Mouse (Mus musculus): ENCODE measurements around the gene 5730409E04Rik. TPM values are rescaled to one million over a fixed set of nuclear protein-coding genes. Genes with fewer than 3 reads are reported as not detected.

Gene 5730409E04Rik
- total and polyA plus RNA-seq, 3 experiments, result 4.1 to 8.1 (median 5.8) TPM

DNA sequence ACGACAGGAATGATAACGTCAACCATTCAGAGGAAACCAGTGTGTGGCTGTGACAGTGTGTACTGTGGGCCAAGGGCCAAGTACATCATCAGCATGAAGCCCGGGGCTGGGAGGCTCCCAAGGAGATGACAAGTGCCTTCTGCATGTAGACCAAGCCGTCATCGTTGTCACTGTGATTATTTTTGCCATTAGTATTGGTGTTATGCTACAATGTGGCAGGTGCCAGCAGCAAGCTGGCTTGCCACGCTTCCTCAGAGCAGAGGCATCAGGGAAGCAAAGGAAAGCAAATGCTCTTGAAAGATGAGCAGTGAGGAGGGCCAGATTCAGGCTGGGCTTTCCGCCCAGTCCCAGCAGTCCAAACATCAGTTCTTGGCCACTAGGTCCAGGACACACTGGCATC lies 51.6 kb downstream of the 5730409E04Rik start:
- Histone ChIP-seq H3K27ac (ENCODE audit: insufficient read depth, low read depth) (no peak overlapping the region), H3K79me2 (replicated peaks; ENCODE audit: control insufficient read depth, extremely low read depth, insufficient read depth, poor library complexity, severe bottlenecking) (no peaks in the 10 kb centered on the region), H3K36me3 (replicated peaks in 1 of 2; ENCODE audit: control insufficient read depth in 1 of 2, insufficient read depth in 1 of 2, low read length in 1 of 2) (no peaks in the 10 kb centered on the region), H3K27me3 (replicated peaks) (peaks cover 6% of the 10 kb centered on the region), H3K9me3 (replicated peaks; ENCODE audit: low read length) (no peaks in the 10 kb centered on the region), H3K4me3 (replicated peaks in 1 of 3; ENCODE audit: low read depth in 2 of 3, low read length in 2 of 3, poor library complexity in 1 of 3) (no peak overlapping the region), H3K4me1 (ENCODE audit: control insufficient read depth in 1 of 2, insufficient read depth in 2 of 2) (no peaks in the 10 kb centered on the region), H3K9ac (ENCODE audit: insufficient read depth, low read depth) (no peak overlapping the region), H3K4me2 (ENCODE audit: insufficient read depth, low read depth, poor library complexity, severe bottlenecking) (no peak overlapping the region)
- DNase-seq (ENCODE audit: extremely low read depth), result no peak
- dilution Hi-C loops (cut with MboI; ENCODE audit: extremely low pct_ligation_motif_present, extremely low pct_unique_long_range_greater_than_20kb, low sequenced_read_pairs), result no loop called here
- TF ChIP-seq ZKSCAN1 (IDR thresholded peaks at IDR 0.05; ENCODE audit: borderline replicate concordance, low read depth, low read length) (no peak), USF2 (conservative IDR thresholded peaks at IDR 0.05; ENCODE audit: low read depth, low read length) (no peak), IRF4 (IDR thresholded peaks at IDR 0.05; ENCODE audit: low read depth, low read length) (no peak), PAX5 (IDR thresholded peaks at IDR 0.05; ENCODE audit: low read length) (no peak), EP300 (IDR thresholded peaks at IDR 0.05; ENCODE audit: low read length) (no peak), CHD2 (IDR thresholded peaks at IDR 0.05; ENCODE audit: low read length) (no peak), MXI1 (IDR thresholded peaks at IDR 0.05; ENCODE audit: low read depth, low read length) (no peak), NRF1 (IDR thresholded peaks at IDR 0.05; ENCODE audit: low read depth, low read length) (no peak), RCOR1 (conservative IDR thresholded peaks at IDR 0.05; ENCODE audit: low read depth, low read length) (no peak), ZNF384 (IDR thresholded peaks at IDR 0.05; ENCODE audit: low read depth, low read length) (no peak), E2F4 (IDR thresholded peaks at IDR 0.05; ENCODE audit: insufficient replicate concordance, low read depth, low read length) (no peak), BHLHE40 (IDR thresholded peaks at IDR 0.05; ENCODE audit: low read depth, low read length) (no peak), KAT2A (IDR thresholded peaks at IDR 0.05; ENCODE audit: insufficient replicate concordance, low read length) (no peak), JUN (IDR thresholded peaks at IDR 0.05; ENCODE audit: insufficient read depth, low read depth, low read length) (no peak), SIN3A (IDR thresholded peaks at IDR 0.05; ENCODE audit: low read length) (no peak), JUND (conservative IDR thresholded peaks at IDR 0.05; ENCODE audit: low read depth, low read length) (no peak), ZMIZ1 (IDR thresholded peaks at IDR 0.05; ENCODE audit: low read depth, low read length) (no peak), CHD1 (IDR thresholded peaks at IDR 0.05; ENCODE audit: low read depth, low read length) (no peak), POLR2A (IDR thresholded peaks at IDR 0.05; ENCODE audit: low read depth, low read length) (no peak), USF1 (IDR thresholded peaks at IDR 0.05; ENCODE audit: low read depth, low read length) (no peak)
- in situ Hi-C loops (cut with MboI; ENCODE audit: low pct_ligation_motif_present, low pct_unique_long_range_greater_than_20kb, low sequenced_read_pairs), result no loop called here

Other genes with a start within 250 kb of the 5730409E04Rik start
- gene Ago3, start 180.3 kb upstream of the 5730409E04Rik start, total RNA-seq (2012; rRNA removed), result 6.7 and 6.9 TPM in 2 replicates
- 4.6 and 5.3 TPM in 2 replicates for gene Ago3, start 180.3 kb upstream of the 5730409E04Rik start, total RNA-seq (2014; rRNA removed)
- gene Ago3, start 180.3 kb upstream of the 5730409E04Rik start, polyA plus RNA-seq (2012; ENCODE audit: insufficient read length, low read depth), result 3.8 and 5.3 TPM in 2 replicates
- 10.8 and 10.9 TPM in 2 replicates for gene Ago1, start 141.2 kb upstream of the 5730409E04Rik start, total RNA-seq (2012; rRNA removed)
- gene Ago1, start 141.2 kb upstream of the 5730409E04Rik start, total RNA-seq (2014; rRNA removed), result 6.2 and 6.9 TPM in 2 replicates
- 23.1 and 29.0 TPM in 2 replicates for gene Ago1, start 141.2 kb upstream of the 5730409E04Rik start, polyA plus RNA-seq (2012; ENCODE audit: insufficient read length, low read depth)
- gene Ago4, start 76.3 kb upstream of the 5730409E04Rik start, total RNA-seq (2012; rRNA removed), result 1.3 and 2.6 TPM in 2 replicates
- 1.2 and 1.5 TPM in 2 replicates for gene Ago4, start 76.3 kb upstream of the 5730409E04Rik start, total RNA-seq (2014; rRNA removed)
- 1.3 TPM in 2 replicates for gene Ago4, start 76.3 kb upstream of the 5730409E04Rik start, polyA plus RNA-seq (2012; ENCODE audit: insufficient read length, low read depth)
- gene Clspn, start 52.9 kb upstream of the 5730409E04Rik start, total RNA-seq (2012; rRNA removed), result 34.9 and 49.4 TPM in 2 replicates
- 25.4 and 25.5 TPM in 2 replicates for gene Clspn, start 52.9 kb upstream of the 5730409E04Rik start, total RNA-seq (2014; rRNA removed)
- 90.0 and 103 TPM in 2 replicates for gene Clspn, start 52.9 kb upstream of the 5730409E04Rik start, polyA plus RNA-seq (2012; ENCODE audit: insufficient read length, low read depth)
- gene Psmb2, start 67.8 kb downstream of the 5730409E04Rik start, total RNA-seq (2012; rRNA removed), result 225 and 266 TPM in 2 replicates
- 391 and 447 TPM in 2 replicates for gene Psmb2, start 67.8 kb downstream of the 5730409E04Rik start, total RNA-seq (2014; rRNA removed)
- 356 and 395 TPM in 2 replicates for gene Psmb2, start 67.8 kb downstream of the 5730409E04Rik start, polyA plus RNA-seq (2012; ENCODE audit: insufficient read length, low read depth)
- not detected in 2 replicates for gene Tfap2e, start 126.4 kb downstream of the 5730409E04Rik start, total RNA-seq (2012; rRNA removed)
- gene Tfap2e, start 126.4 kb downstream of the 5730409E04Rik start, total RNA-seq (2014; rRNA removed), result not detected in 2 replicates
- not detected in 2 replicates for gene Tfap2e, start 126.4 kb downstream of the 5730409E04Rik start, polyA plus RNA-seq (2012; ENCODE audit: insufficient read length, low read depth)
- 30.6 and 37.1 TPM in 2 replicates for gene Ncdn, start 143.6 kb downstream of the 5730409E04Rik start, total RNA-seq (2012; rRNA removed)
- gene Ncdn, start 143.6 kb downstream of the 5730409E04Rik start, total RNA-seq (2014; rRNA removed), result 18.6 and 18.7 TPM in 2 replicates
- 36.3 and 41.2 TPM in 2 replicates for gene Ncdn, start 143.6 kb downstream of the 5730409E04Rik start, polyA plus RNA-seq (2012; ENCODE audit: insufficient read length, low read depth)
- 12.7 and 17.0 TPM in 2 replicates for gene AU040320, start 143.7 kb downstream of the 5730409E04Rik start, total RNA-seq (2012; rRNA removed)
- 3.0 and 3.1 TPM in 2 replicates for gene AU040320, start 143.7 kb downstream of the 5730409E04Rik start, total RNA-seq (2014; rRNA removed)
- 14.7 and 15.2 TPM in 2 replicates for gene AU040320, start 143.7 kb downstream of the 5730409E04Rik start, polyA plus RNA-seq (2012; ENCODE audit: insufficient read length, low read depth)